Mouse (Mus musculus): ENCODE measurements around the gene Zfp423. TPM values are rescaled to one million over a fixed set of nuclear protein-coding genes. Genes with fewer than 3 reads are reported as not detected.
A peak's percentile ranks its signal among the peaks of the same experiment; 100 is the strongest.

The Zfp423 gene
- polyA plus RNA-seq, 1 experiment from 2014 or later, result 36.5 TPM

DNA sequence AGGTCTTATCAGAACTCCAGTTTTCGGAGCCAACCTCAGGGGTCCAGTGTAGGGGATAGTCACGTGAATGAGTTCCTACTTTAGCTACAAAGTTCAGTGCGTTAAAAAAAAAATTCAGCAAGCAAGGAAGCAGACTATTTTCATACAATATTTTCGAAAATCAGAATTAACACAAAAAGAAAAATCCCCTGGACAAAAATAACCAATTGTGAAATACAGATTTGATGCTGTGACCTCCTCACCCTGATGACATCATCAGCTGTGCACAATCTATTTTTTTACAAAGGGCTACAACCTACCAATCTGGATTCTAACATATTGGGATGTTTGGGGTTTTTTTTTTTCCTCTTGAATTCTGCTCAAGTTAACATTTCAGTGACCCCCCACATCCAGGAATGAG is 301.9 kb downstream of the Zfp423 start:
- H3K27ac ChIP-seq, result no peak overlapping the region
- 74% methylated on average over 4 of the region's 4 CpGs for WGBS
- H3K4me3 ChIP-seq, result no peak overlapping the region
- no peaks in the 10 kb centered on the region for H3K9me3 ChIP-seq
- H3K4me1 ChIP-seq, result peaks cover 34% of the 10 kb centered on the region
- no peak for ATAC-seq (ENCODE audit: insufficient number of reproducible peaks, insufficient read depth, low FRiP score, low TSS enrichment)
- H3K27me3 ChIP-seq, result peaks cover 27% of the 10 kb centered on the region
- no peaks in the 10 kb centered on the region for H3K36me3 ChIP-seq
- no peak overlapping the region for H3K9ac ChIP-seq
- no peak overlapping the region for H3K4me2 ChIP-seq (replicated peaks)

DNA sequence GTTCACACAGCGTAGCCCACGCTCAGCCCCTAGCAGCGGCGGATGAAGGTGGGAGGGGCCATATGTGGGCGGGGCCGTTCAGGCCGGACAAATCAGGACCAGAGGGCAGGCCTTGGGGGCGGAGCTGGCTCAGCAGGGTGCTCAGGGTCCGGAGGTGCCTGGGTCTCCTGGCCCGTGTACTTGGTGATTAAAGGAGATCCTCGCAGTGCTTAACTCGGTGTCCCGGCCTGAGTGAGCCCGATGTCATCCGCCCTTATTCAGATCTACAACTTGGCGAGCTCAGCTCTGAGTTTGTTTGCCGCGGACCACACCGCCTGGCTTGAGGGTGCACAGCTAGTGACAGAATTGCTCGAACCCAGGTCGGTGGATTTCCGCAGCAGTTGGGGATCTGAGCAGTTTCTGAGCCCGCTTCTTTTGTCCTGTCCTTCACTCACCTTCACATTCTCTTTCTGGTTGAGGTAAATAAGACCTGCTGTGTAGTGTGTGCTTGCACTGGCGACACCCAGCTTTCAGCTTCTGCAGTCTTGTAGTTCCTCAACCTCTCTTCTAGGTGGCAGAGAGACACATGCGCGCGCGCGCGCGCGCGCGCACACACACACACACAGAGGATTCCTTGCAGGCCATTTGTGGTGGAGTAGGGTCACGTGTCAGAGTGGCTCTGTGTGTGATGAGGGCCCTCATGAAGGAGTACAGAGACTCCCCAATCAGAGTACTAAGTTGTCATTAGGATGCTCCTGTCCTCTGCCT is 302.7 kb downstream of the Zfp423 start:
- peak; percentile 68; the same call in 1 of the 2 replicates for ATAC-seq (ENCODE audit: insufficient number of reproducible peaks, insufficient read depth, low FRiP score, low TSS enrichment)
- Histone ChIP-seq H3K4me1 (peaks cover 29% of the 10 kb centered on the region), H3K9ac (no peak overlapping the region), H3K27ac (no peak overlapping the region), H3K4me3 (peak overlapping the region; percentile 41), H3K9me3 (no peaks in the 10 kb centered on the region), H3K36me3 (no peaks in the 10 kb centered on the region), H3K4me2 (replicated peaks) (peak overlapping the region; percentile 69), H3K27me3 (peaks cover 22% of the 10 kb centered on the region)
- 7% methylated on average over 35 of the region's 35 CpGs for WGBS

DNA sequence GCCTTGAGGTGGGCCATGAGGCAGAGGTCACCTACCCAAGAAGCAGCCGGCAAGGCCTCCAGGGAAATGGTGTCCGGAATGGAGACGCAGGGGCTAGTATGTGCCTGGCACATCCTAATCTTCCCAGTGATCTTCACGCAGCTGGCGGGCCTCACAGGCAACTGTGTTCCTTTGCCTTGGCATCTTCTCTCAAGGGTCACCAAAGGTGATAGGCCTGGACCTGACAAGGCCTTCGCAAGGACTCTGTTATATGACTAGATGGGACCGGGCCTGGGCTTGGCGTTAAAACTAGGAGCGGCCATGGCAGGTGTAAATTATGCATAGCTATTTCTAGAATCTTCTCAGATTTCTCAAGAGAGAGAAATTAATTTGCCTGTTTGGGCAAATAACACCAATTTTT is 303.4 kb downstream of the Zfp423 start:
- Histone ChIP-seq H3K4me3 (no peak overlapping the region), H3K9ac (no peak overlapping the region), H3K4me2 (replicated peaks) (peak overlapping the region; percentile 69; the same call in 1 of the 2 replicates), H3K27me3 (peaks cover 15% of the 10 kb centered on the region), H3K4me1 (peaks cover 22% of the 10 kb centered on the region), H3K9me3 (no peaks in the 10 kb centered on the region), H3K36me3 (no peaks in the 10 kb centered on the region), H3K27ac (no peak overlapping the region)
- ATAC-seq (ENCODE audit: insufficient number of reproducible peaks, insufficient read depth, low FRiP score, low TSS enrichment), result no peak
- WGBS, result 78% methylated on average over 9 of the region's 9 CpGs

DNA sequence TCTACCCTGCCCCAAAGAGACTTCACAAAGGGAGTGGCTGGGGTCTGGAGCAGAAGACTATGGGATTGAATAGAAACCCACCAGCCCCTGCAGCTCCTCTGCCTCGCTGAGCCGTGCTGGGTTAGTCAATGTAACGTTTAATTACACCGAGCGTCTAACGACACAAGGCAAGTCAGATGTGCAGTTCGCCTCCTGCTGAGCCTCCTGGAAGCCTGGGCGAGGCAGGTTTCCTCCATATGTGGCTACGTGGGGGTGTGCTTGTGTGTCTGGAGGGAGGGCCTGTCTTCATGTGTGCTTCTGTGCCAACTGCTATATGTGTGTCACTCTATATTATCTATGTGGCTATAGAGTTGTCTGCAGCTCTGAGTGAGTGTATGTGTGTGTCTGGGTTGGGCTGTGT is 311.6 kb downstream of the Zfp423 start:
- Histone ChIP-seq H3K9ac (no peak overlapping the region), H3K4me1 (peaks cover 10% of the 10 kb centered on the region), H3K27ac (no peak overlapping the region), H3K36me3 (no peaks in the 10 kb centered on the region), H3K9me3 (no peaks in the 10 kb centered on the region), H3K27me3 (no peaks in the 10 kb centered on the region), H3K4me2 (replicated peaks) (no peak overlapping the region), H3K4me3 (no peak overlapping the region)
- no peak for ATAC-seq (ENCODE audit: insufficient number of reproducible peaks, insufficient read depth, low FRiP score, low TSS enrichment)
- WGBS, result 71% methylated on average over 9 of the region's 9 CpGs

DNA sequence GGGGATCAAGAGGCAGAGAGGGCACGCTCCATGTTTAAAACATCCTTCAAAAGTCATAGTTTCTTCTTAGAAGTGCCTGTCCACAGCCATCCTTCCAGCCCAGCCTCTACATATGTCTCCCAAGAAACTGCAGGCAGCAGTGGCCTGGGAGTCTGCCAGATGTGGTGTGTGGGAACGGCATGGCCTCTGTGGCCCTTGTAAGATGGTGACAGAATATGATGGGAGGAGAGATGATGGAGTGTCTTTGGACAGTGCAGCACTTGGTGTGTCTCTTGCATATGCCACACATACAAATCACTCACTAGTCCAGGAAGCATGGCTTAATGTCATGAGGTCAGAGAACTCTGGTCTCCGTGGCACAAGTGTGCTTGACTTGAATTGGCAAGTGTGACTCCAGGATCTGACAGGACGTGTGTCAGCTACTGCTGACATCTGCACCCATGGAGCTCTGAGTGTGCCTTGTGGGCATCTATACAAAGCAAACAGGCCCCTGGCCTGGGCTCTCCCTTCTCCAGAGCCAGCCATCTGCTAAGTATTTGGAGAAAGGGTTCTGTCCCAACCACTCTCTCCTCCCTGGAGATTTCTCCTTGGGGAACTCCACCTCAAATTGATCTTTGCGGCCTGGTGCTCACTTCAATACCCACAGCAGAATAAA is 313.4 kb downstream of the Zfp423 start:
- no peak for ATAC-seq (ENCODE audit: insufficient number of reproducible peaks, insufficient read depth, low FRiP score, low TSS enrichment)
- WGBS, result 64% methylated on average over 5 of the region's 5 CpGs
- Histone ChIP-seq H3K27me3 (no peaks in the 10 kb centered on the region), H3K9me3 (no peaks in the 10 kb centered on the region), H3K4me2 (replicated peaks) (no peak overlapping the region), H3K36me3 (no peaks in the 10 kb centered on the region), H3K9ac (no peak overlapping the region), H3K4me1 (peaks cover 10% of the 10 kb centered on the region), H3K27ac (peak overlapping the region; percentile 52; the same call in 1 of the 2 replicates), H3K4me3 (no peak overlapping the region)

DNA sequence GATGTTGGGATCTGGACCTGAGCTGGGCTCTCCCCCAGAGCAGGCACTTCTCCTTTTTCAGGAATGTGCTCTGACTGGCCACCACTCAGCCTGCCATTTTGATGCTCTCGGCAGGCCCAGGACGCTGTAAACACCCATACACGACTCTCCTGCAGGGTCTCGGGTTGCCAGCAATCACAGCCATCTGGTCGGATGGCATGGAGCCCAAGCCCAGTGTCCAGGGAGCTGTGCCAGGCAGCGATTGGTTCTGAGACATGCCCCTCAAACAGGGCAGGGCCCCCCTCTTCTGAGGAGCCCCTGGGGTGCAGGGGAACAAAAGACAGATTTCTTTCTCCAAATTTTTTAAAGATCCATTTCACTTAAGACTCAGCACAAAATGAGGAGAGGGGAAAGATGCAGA is 314.0 kb downstream of the Zfp423 start:
- WGBS, result 21% methylated on average over 6 of the region's 6 CpGs
- ATAC-seq (ENCODE audit: insufficient number of reproducible peaks, insufficient read depth, low FRiP score, low TSS enrichment), result no peak
- H3K9me3 ChIP-seq, result no peaks in the 10 kb centered on the region
- H3K27ac ChIP-seq, result peak overlapping the region; percentile 52
- H3K36me3 ChIP-seq, result no peaks in the 10 kb centered on the region
- H3K27me3 ChIP-seq, result no peaks in the 10 kb centered on the region
- H3K9ac ChIP-seq, result no peak overlapping the region
- H3K4me1 ChIP-seq, result peaks cover 10% of the 10 kb centered on the region
- H3K4me3 ChIP-seq, result no peak overlapping the region
- no peak overlapping the region for H3K4me2 ChIP-seq (replicated peaks)

DNA sequence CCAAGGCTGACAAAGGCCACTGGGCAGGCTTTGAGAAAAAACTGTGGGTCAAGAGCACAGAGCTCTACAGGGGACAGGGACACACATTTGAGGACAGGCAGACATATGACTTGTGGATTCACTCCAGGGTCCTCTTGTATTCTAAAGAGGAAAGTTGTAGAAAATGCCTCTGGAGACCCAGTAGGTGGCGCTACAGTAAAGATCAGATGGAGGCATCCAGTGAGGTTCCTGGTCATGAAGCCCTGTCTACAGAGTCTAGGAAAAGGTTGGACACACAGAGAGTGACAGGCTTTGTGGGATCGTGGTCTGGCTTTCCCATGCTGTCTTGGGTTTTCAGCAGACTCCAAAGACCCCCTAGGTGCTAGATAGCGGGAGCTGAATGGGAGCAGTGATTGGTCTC is 318.5 kb downstream of the Zfp423 start:
- Histone ChIP-seq H3K4me2 (replicated peaks) (no peak overlapping the region), H3K4me3 (no peak overlapping the region), H3K27me3 (no peaks in the 10 kb centered on the region), H3K4me1 (peaks cover 9% of the 10 kb centered on the region), H3K27ac (no peak overlapping the region), H3K9ac (no peak overlapping the region), H3K9me3 (no peaks in the 10 kb centered on the region), H3K36me3 (no peaks in the 10 kb centered on the region)
- WGBS, result 38% methylated on average over 3 of the region's 3 CpGs
- no peak for ATAC-seq (ENCODE audit: insufficient number of reproducible peaks, insufficient read depth, low FRiP score, low TSS enrichment)

DNA sequence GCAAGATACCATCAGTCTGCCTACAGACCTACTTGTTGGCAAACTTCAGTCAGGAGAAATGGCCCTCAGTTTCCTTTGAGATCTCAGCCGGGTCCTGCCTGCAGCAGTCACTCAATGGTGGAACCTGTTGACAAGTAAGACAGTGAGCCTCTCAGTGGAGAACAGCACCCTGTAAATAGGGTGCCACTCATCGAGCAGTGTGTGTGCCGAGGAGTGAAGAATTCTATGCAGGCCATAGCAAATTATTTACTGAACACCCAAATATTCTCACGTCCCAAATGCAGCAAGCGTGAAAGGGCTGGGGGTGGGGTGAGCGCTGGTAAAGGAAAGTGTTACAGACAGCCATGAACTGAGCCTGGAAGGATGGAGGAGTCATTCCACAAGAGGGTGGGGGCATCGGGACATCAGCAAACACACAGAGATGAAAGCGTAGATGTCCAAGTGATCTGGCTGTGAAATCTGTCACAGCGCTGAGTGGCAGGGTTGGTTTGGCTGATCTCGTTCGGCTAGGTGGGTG is 323.1 kb downstream of the Zfp423 start:
- H3K4me1 ChIP-seq, result no peaks in the 10 kb centered on the region
- H3K27ac ChIP-seq, result no peak overlapping the region
- H3K4me3 ChIP-seq, result no peak overlapping the region
- H3K4me2 ChIP-seq (replicated peaks), result no peak overlapping the region
- WGBS, result 84% methylated on average over 11 of the region's 11 CpGs
- no peak for ATAC-seq (ENCODE audit: insufficient number of reproducible peaks, insufficient read depth, low FRiP score, low TSS enrichment)
- H3K27me3 ChIP-seq, result no peaks in the 10 kb centered on the region
- H3K9me3 ChIP-seq, result no peaks in the 10 kb centered on the region
- no peak overlapping the region for H3K9ac ChIP-seq
- no peaks in the 10 kb centered on the region for H3K36me3 ChIP-seq

DNA sequence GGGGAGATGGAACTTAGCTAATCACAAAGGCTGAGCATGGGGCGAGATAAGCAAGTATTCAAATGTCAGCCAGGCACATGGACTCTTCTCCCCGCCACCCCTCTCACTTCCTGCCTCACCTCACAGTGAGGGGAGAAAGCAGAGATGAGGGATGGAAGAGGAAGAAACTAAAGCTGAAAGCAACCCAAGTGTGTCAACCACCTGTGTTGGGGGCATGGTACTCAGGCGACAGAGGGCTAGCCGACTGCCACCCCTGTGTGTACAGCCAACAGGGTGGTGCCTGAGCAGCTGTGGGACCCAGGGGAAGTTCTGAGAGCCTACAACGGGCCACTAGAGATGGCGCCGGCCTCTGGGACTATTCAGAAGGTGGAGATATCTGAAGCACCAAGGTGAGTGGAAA is 327.6 kb downstream of the Zfp423 start:
- Histone ChIP-seq H3K36me3 (no peaks in the 10 kb centered on the region), H3K27ac (no peak overlapping the region), H3K4me2 (replicated peaks) (no peak overlapping the region), H3K9ac (no peak overlapping the region), H3K4me3 (no peak overlapping the region), H3K9me3 (no peaks in the 10 kb centered on the region), H3K27me3 (no peaks in the 10 kb centered on the region), H3K4me1 (peaks cover 5% of the 10 kb centered on the region; the same call in 1 of the 2 replicates)
- 79% methylated on average over 7 of the region's 7 CpGs for WGBS
- no peak for ATAC-seq (ENCODE audit: insufficient number of reproducible peaks, insufficient read depth, low FRiP score, low TSS enrichment)

DNA sequence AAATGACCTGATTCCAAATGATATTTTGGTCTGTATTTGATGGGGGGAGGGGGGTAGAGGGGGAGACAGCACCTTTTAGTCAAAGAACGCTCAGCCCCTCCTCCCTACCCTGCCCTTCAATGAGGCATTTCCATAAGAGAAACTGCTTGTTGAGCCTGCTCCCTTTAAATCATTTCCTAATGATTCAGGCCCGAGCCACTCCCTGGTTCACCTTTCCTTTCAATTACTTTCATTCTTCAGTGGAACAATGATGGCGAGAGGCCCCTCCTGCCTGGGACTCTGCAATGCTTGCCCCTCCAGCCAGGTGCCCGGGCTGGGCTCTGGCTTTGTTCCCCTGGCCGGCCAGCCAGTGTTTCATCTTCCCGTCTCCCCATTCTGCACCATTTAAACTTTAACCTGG is 329.7 kb downstream of the Zfp423 start:
- Histone ChIP-seq H3K27ac (no peak overlapping the region), H3K9ac (no peak overlapping the region), H3K27me3 (no peaks in the 10 kb centered on the region), H3K4me2 (replicated peaks) (no peak overlapping the region), H3K4me1 (peaks cover 5% of the 10 kb centered on the region; the same call in 1 of the 2 replicates), H3K36me3 (no peaks in the 10 kb centered on the region), H3K9me3 (no peaks in the 10 kb centered on the region), H3K4me3 (no peak overlapping the region)
- WGBS, result 44% methylated on average over 6 of the region's 6 CpGs
- ATAC-seq (ENCODE audit: insufficient number of reproducible peaks, insufficient read depth, low FRiP score, low TSS enrichment), result no peak

DNA sequence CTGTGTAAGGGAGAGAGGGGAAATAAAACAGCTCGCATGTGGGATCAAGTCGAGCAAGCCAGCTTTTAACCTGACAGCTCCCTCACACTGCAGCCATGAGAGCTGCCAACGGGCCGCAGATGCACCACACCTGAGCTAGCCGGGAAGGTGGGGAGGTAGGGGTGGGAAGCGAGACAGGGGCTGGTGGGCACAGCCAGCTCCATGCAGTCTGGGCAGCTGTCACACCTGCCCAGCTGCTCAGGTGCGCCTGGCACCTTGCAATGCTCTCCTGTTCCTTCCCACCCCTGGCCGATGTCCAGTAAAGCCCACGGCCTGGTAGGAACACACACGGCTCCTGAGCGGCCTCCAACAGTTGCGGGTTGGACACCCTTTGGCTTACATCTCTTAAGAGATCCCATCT is 338.2 kb downstream of the Zfp423 start:
- 83% methylated on average over 12 of the region's 12 CpGs for WGBS
- Histone ChIP-seq H3K4me3 (no peak overlapping the region), H3K27ac (no peak overlapping the region), H3K9me3 (no peaks in the 10 kb centered on the region), H3K4me1 (peaks cover 7% of the 10 kb centered on the region), H3K36me3 (no peaks in the 10 kb centered on the region), H3K4me2 (replicated peaks) (no peak overlapping the region), H3K27me3 (no peaks in the 10 kb centered on the region), H3K9ac (no peak overlapping the region)
- ATAC-seq (ENCODE audit: insufficient number of reproducible peaks, insufficient read depth, low FRiP score, low TSS enrichment), result no peak

DNA sequence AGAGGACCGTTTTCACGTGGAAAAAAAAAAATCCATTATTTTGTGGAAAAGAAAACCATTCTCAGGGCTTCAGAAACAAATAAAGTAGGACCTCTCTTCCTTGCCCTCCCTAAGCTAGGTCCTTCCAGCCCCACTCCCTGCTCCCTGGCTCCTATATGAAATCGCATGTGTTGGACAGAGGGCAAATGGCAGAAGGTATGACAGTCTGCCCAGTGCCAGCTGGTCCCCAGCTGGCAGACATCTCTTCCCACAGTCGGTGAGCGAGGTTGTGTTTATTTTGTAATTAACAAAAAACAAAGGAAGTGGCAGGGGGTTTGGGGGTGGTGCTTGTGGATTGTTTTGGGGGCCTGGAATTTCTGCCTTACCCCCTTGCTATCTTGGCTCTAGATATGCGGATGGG is 339.2 kb downstream of the Zfp423 start:
- no peak for ATAC-seq (ENCODE audit: insufficient number of reproducible peaks, insufficient read depth, low FRiP score, low TSS enrichment)
- H3K36me3 ChIP-seq, result no peaks in the 10 kb centered on the region
- no peaks in the 10 kb centered on the region for H3K9me3 ChIP-seq
- WGBS, result 67% methylated on average over 6 of the region's 6 CpGs
- H3K4me2 ChIP-seq (replicated peaks), result no peak overlapping the region
- H3K4me1 ChIP-seq, result peaks cover 11% of the 10 kb centered on the region
- no peak overlapping the region for H3K4me3 ChIP-seq
- H3K27me3 ChIP-seq, result no peaks in the 10 kb centered on the region
- no peak overlapping the region for H3K27ac ChIP-seq
- H3K9ac ChIP-seq, result no peak overlapping the region

Data from embryonic facial prominence, embryonic 12.5 days (tissue).